Mouse (Mus musculus) T-helper 1 cell (primary cell): Measurements from ENCODE around the gene Akr1c13.

Experiments
- in situ Hi-C: fragments of 300-600 bp; cut with MboI, MseI; formaldehyde crosslinking; loops from one replicate; pipeline ENCODE4 v1.15.1; 2025; ENCODE audit warnings: high pct_unique_total_duplicates

The Akr1c13 gene

DNA sequence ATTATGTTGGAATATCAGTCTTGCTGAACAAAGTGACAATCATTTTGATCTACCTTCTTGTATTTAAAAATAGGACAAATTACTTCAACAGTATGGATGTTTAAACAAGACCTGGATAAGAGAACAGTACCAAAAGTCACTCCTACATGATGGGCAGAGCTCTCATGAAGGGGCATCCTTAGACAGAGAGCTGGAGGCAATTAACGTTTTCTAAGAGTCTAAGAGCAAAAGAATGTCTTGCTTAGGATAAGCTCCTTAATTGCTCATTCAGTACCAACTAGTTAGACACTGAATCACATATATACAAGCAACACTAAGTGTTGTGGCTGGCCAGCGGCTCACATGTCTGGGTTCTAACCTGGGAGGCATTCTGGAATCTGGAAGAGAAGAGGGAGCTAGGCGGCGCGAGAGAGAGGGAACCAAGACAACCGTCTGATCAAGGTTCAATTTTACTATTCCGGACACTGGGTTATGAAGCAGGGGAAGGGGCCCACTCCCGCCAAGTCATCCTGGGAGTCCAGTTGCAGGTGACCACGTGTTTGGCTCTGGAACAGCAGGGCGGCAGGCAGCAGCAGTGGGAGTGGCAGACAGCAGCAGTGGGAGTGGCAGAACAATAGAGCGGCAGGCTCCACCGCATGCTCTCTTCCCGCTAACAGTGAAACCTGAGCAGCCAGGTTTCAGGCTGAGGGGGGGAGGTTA, 54.1 kb downstream of the Akr1c13 start:
- in situ Hi-C loops, result no loop called here

DNA sequence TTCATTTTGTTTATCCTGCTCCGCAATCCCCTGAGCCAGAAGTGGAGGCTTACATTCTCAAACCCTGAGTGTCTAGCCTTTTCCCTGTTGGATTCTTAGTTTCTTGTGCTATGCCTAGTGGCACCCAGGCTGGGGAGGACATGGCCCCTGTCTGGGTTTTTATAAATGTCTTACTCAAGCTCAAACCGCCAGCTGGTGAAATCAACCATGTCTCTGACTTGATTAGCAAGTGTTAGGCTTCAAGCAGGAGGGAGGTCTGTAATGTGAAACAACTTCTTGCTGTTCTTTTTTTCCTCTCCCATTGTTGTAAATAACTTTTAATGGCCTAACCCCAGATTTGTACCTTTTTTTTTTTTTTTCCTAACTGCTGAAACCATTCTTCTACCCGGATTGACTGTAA, 58.4 kb downstream of the Akr1c13 start:
- in situ Hi-C loops, result no loop called here
